Mouse (Mus musculus) heart, embryonic 10.5 days (tissue): ENCODE results near the gene S100a13. TPM values are rescaled to one million over a fixed set of nuclear protein-coding genes. Genes with fewer than 3 reads are reported as not detected.

ENCODE experiments used
- DNase-seq: peaks from one replicate; pipeline ENCODE4 v3.0.0-alpha.2; 2017; ENCODE audit warnings: low spot score
- H3K27ac ChIP-seq: fragments of 300-500 bp; sonication (generic); 2 replicates; pipeline ENCODE4 v1.5.1; 2016; ENCODE audit warnings: mild to moderate bottlenecking
- H3K27me3 ChIP-seq: fragments of 300-500 bp; sonication (generic); 2 replicates; pipeline ENCODE4 v1.6.1; 2016; ENCODE audit warnings: mild to moderate bottlenecking; ENCODE audit not compliant: poor library complexity, insufficient read depth, severe bottlenecking
- H3K36me3 ChIP-seq: fragments of 300-500 bp; sonication (generic); 2 replicates; pipeline ENCODE4 v1.6.1; 2016; ENCODE audit warnings: mild to moderate bottlenecking, moderate library complexity
- H3K4me1 ChIP-seq: fragments of 300-500 bp; sonication (generic); 2 replicates; pipeline ENCODE4 v1.6.1; 2016; ENCODE audit warnings: mild to moderate bottlenecking
- H3K4me3 ChIP-seq: fragments of 300-500 bp; sonication (generic); 2 replicates; pipeline ENCODE4 v1.5.1; 2016; ENCODE audit warnings: mild to moderate bottlenecking, moderate library complexity
- H3K9me3 ChIP-seq: fragments of 300-500 bp; sonication (generic); 2 replicates; pipeline ENCODE4 v1.6.1; 2016; ENCODE audit warnings: mild to moderate bottlenecking, moderate library complexity
- WGBS: fragments of 180-500 bp; shearing (Covaris S2); methylation state at CpG from one replicate; pipeline ENCODE4 v1.1.7; 2016; 5-methylcytosine and 5-hydroxymethylcytosine counted together
- polyA plus RNA-seq: library from polyadenylated mRNA; unstranded; fragments of >200 nt; fragmentation: Nextera tagmentation; extraction: Ambion mirVana; gene quantifications from 2 replicates; pipeline ENCODE4 v1.2.1, GENCODE M21; 2016

The S100a13 gene
- 32.3 and 52.5 TPM in 2 replicates for polyA plus RNA-seq

- Histone ChIP-seq H3K27ac (peak within 1 kb of the TSS; percentile 89), H3K4me3 (peak within 1 kb of the TSS; percentile 60), H3K4me1 (peaks cover 30% of the 10 kb centered on the region), H3K27me3 (no peaks in the 10 kb centered on the region), H3K9me3 (no peaks in the 10 kb centered on the region), H3K36me3 (peaks cover 7% of the 10 kb centered on the region; the same call in 1 of the 2 replicates)
- WGBS: 2% methylated on average over 25 of the region's 25 CpGs
- peak; percentile 83 for DNase-seq
Measured at GRCm38 (mm10) chr3:90513796-90514590, at the start of gene S100a13, which contains the start of gene S100a1. Gene S100a13, plus strand, starts transcription at chr3:90514435. Gene S100a1, minus strand, starts transcription at chr3:90514392.

DNA sequence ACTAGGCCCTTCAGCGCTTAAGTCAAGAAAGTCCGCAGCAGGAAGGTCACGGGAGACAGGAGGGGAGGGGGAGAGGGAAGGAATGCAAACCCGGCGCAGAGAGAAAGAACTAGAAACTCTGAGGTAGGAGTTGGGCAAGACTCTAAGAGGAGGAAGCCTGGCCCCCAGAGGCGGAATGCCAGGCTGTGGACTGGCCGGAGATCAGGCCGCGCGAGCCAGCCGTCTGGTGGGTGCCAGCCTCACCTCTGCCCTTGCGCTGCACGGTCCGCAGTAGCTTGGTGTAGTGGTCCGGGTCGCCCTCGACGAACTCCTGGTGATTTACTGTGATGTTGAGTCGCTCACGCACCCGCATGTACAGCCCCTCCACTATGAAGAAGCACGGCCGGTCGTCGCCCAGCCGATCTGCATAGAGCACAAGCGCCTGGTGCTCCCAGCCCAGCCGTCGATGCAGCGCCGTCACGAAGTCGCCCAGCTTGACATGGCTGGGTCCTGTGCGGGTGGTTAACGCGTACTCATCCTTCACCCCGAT is 49.6 kb upstream of the S100a13 start:
- H3K4me3 ChIP-seq: peak overlapping the region; percentile 67
- peaks cover 69% of the 10 kb centered on the region for H3K27me3 ChIP-seq
- WGBS: 7% methylated on average over 37 of the region's 37 CpGs
- no peaks in the 10 kb centered on the region for H3K36me3 ChIP-seq
- no peaks in the 10 kb centered on the region for H3K9me3 ChIP-seq
- H3K27ac ChIP-seq: peak overlapping the region; percentile 81
- H3K4me1 ChIP-seq: peaks cover 36% of the 10 kb centered on the region
- no peak for DNase-seq

DNA sequence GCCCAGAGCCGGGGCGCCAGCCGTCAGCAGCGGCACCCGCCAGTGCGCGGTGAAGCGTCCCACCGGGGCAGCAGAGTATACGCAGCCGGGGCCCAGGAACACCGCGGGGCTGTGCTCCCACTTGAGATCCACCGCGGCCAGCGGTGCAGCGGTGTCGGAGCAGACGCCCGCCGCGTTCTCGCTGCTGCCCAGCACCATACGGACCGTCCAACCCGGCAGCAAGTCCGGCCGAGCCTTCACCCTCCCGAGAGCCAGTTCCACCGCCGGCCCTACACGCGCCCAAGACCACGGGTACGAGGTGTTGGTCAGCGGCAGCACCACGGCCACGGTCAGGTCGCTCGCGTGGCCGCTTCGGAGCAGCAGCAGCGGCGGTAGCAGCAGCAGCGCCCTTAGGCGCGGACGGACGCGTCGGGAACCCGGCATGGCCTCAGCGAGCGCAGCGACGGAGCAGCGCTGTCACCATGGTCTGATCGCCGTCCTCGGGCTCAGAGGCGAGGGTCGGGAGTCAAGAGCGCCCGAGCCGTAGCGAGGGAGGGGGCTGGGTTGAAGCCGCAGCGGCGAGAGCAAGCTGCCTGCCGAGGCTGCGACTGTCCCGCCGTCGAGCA is 49.1 kb upstream of the S100a13 start:
- peak overlapping the region; percentile 81 for H3K27ac ChIP-seq
- DNase-seq: no peak
- peak overlapping the region; percentile 67 for H3K4me3 ChIP-seq
- H3K9me3 ChIP-seq: no peaks in the 10 kb centered on the region
- under 1% methylated on average over 75 of the region's 75 CpGs for WGBS
- peaks cover 36% of the 10 kb centered on the region for H3K4me1 ChIP-seq
- peaks cover 63% of the 10 kb centered on the region for H3K27me3 ChIP-seq
- no peaks in the 10 kb centered on the region for H3K36me3 ChIP-seq

GRCm38 (mm10) chr3:90465686-90466310 is 48.4 kb upstream of the S100a13 start, which contains the start of gene Npr1:
Gene Npr1, minus strand, starts transcription at chr3:90465866.
- Histone ChIP-seq H3K27ac (peak within 1 kb of the TSS; percentile 81), H3K4me1 (peaks cover 36% of the 10 kb centered on the region), H3K36me3 (no peaks in the 10 kb centered on the region), H3K9me3 (no peaks in the 10 kb centered on the region), H3K4me3 (peak within 1 kb of the TSS; percentile 67), H3K27me3 (peaks cover 57% of the 10 kb centered on the region)
- under 1% methylated on average over 39 of the region's 49 CpGs for WGBS
- no peak for DNase-seq

GRCm38 (mm10) chr3:90466311-90466766 is 47.9 kb upstream of the S100a13 start:
- WGBS: under 1% methylated on average over 15 of the region's 15 CpGs
- no peak for DNase-seq
- Histone ChIP-seq H3K27me3 (peaks cover 52% of the 10 kb centered on the region), H3K27ac (no peak overlapping the region), H3K36me3 (no peaks in the 10 kb centered on the region), H3K4me1 (peaks cover 32% of the 10 kb centered on the region), H3K4me3 (peak overlapping the region; percentile 67), H3K9me3 (no peaks in the 10 kb centered on the region)

- 88% methylated on average over 10 of the region's 10 CpGs for WGBS
- no peak for DNase-seq
- no peaks in the 10 kb centered on the region for H3K36me3 ChIP-seq
Measured at GRCm38 (mm10) chr3:90467618-90468300, 46.5 kb upstream of the S100a13 start.

DNA sequence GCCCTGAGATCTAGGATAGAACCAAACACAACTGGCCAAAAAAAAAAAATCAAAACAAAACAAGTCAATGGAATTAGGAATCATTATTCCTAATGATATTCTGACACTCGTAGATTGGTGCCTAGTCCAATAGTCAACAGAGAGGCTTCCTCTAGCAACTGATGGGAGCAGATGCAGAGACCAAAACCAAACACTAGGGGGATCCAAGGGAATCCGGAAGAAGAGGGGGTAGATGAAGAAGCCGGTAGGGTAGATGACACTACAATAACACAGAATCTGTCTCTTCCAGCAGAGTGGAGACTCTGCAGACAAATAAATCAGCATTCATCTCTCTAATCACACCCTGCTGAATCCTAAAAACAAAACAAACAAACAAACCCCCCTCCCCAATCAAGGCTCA is 42.0 kb upstream of the S100a13 start:
- 36% methylated on average over 3 of the region's 3 CpGs for WGBS
- H3K4me3 ChIP-seq: no peak overlapping the region
- no peak for DNase-seq
- H3K36me3 ChIP-seq: no peaks in the 10 kb centered on the region
- H3K4me1 ChIP-seq: peaks cover 7% of the 10 kb centered on the region; the same call in 1 of the 2 replicates
- no peaks in the 10 kb centered on the region for H3K9me3 ChIP-seq
- no peak overlapping the region for H3K27ac ChIP-seq
- peaks cover 4% of the 10 kb centered on the region; the same call in 1 of the 2 replicates for H3K27me3 ChIP-seq

More at GRCm38 (mm10) chr3:90467618-90468300, 46.5 kb upstream of the S100a13 start:
- peaks cover 37% of the 10 kb centered on the region for H3K27me3 ChIP-seq
- H3K9me3 ChIP-seq: no peaks in the 10 kb centered on the region
- no peak overlapping the region for H3K27ac ChIP-seq
- H3K4me1 ChIP-seq: peaks cover 25% of the 10 kb centered on the region
- H3K4me3 ChIP-seq: no peak overlapping the region

DNA sequence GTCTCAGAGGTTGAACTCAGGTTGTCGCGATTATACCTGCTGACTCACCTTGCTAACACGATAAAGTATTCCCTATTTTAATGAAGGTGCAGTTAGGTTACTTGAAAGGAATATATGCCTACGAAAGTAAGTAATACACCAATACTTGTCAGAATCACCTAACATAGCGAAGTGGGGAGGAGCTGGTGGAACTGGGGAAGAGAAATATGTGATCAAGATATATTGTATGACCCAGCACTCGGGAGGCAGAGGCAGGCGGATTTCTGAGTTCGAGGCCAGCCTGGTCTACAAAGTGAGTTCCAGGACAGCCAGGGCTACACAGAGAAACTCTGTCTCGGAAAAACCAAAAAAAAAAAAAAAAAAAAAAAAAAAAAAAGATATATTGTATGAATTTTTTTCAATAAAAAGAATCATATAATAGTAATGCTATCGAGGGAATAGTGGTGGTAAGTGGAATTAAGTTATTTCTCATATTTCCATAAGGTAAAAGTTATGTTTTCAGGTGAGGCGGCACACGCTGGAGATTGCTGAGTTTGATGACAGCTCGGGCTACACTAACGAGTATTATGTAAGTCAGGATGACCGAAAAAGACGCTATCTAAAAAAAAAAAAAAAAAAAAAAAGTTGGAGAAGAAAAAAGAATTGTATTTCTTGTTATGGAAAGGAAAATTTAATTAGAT is 38.9 kb upstream of the S100a13 start:
- Histone ChIP-seq H3K4me1 (peaks cover 10% of the 10 kb centered on the region; the same call in 1 of the 2 replicates), H3K9me3 (no peaks in the 10 kb centered on the region), H3K36me3 (peaks cover 27% of the 10 kb centered on the region), H3K4me3 (peak overlapping the region; percentile 89), H3K27ac (no peak overlapping the region), H3K27me3 (no peaks in the 10 kb centered on the region)
- DNase-seq: no peak
- WGBS: 41% methylated on average over 16 of the region's 16 CpGs

GRCm38 (mm10) chr3:90475831-90476611 is 38.2 kb upstream of the S100a13 start, which contains the start of gene Ilf2:
Gene Ilf2, plus strand, starts transcription at chr3:90476126.
- peak within 1 kb of the TSS; percentile 89 for H3K4me3 ChIP-seq
- under 1% methylated on average over 45 of the region's 45 CpGs for WGBS

GRCm38 (mm10) chr3:90486998-90487397 is 27.2 kb upstream of the S100a13 start:
- Histone ChIP-seq H3K4me1 (peaks cover 6% of the 10 kb centered on the region; the same call in 1 of the 2 replicates), H3K9me3 (no peaks in the 10 kb centered on the region), H3K4me3 (no peak overlapping the region), H3K27ac (no peak overlapping the region), H3K36me3 (peaks cover 70% of the 10 kb centered on the region), H3K27me3 (no peaks in the 10 kb centered on the region)
- DNase-seq: no peak
- WGBS: 79% methylated on average over 5 of the region's 5 CpGs

More at GRCm38 (mm10) chr3:90475831-90476611, 38.2 kb upstream of the S100a13 start, which contains the start of gene Ilf2:
- DNase-seq: peak; percentile 98
- Histone ChIP-seq H3K4me1 (peaks cover 10% of the 10 kb centered on the region; the same call in 1 of the 2 replicates), H3K9me3 (no peaks in the 10 kb centered on the region), H3K36me3 (peaks cover 34% of the 10 kb centered on the region), H3K27ac (peak within 1 kb of the TSS; percentile 97), H3K27me3 (no peaks in the 10 kb centered on the region)

DNA sequence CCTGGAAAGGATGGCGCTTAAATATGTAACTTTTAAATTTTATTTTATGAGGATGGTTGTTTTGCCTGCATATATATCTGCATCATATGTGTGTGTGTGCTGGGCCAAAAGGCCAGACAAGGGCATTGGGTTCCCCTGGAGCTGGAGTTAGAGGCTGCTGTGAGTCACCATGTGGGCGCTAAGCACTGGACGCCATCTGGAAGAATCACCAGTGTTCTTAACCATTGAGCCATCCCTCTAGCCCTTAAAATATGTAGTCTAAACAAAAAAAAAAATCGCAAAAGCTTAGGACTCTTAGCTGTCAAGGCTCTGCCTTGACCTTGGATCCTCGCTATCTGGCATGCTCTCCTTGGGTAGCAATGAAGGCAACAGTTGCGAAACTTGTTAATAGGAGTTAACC is 25.7 kb upstream of the S100a13 start:
- no peak overlapping the region for H3K4me3 ChIP-seq
- H3K27ac ChIP-seq: no peak overlapping the region
- H3K4me1 ChIP-seq: peaks cover 6% of the 10 kb centered on the region; the same call in 1 of the 2 replicates
- WGBS: 90% methylated on average over 6 of the region's 6 CpGs
- H3K27me3 ChIP-seq: no peaks in the 10 kb centered on the region
- H3K9me3 ChIP-seq: no peaks in the 10 kb centered on the region
- DNase-seq: no peak
- H3K36me3 ChIP-seq: peaks cover 54% of the 10 kb centered on the region
